Mouse (Mus musculus): ENCODE measurements around the gene Olfr1251. TPM values are rescaled to one million over a fixed set of nuclear protein-coding genes. Genes with fewer than 3 reads are reported as not detected.
"Not testable (repeated sequence)": the region's sequence is repeated elsewhere in the genome, so short reads cannot be mapped to it uniquely, and the experiment has no call there.

Gene Olfr1251
- not detected in 2 replicates for total RNA-seq (2014; rRNA removed; ENCODE audit: low replicate concordance)
- not detected in 2 replicates for polyA plus RNA-seq (2015; fragmentation: Nextera tagmentation; extraction: Ambion mirVana)

- H3K27me3 ChIP-seq (ENCODE audit: control insufficient read depth, insufficient read depth, low read length), result no peaks in the 10 kb centered on the region
- DNase-seq (ENCODE audit: low spot score), result no peak
- H3K36me3 ChIP-seq (replicated peaks; ENCODE audit: control insufficient read depth, insufficient read depth, low read length), result no peaks in the 10 kb centered on the region
- H3K9ac ChIP-seq (replicated peaks; ENCODE audit: low read depth, low read length), result no peak within 1 kb of the TSS
- no peak within 1 kb of the TSS for H3K4me2 ChIP-seq (ENCODE audit: low read depth, low read length)
- TF ChIP-seq EP300 (IDR thresholded peaks at IDR 0.05; ENCODE audit: low read depth), result no peak
- TF ChIP-seq CTCF (IDR thresholded peaks at IDR 0.05; ENCODE audit: low read depth), result no peak
- no peak within 1 kb of the TSS for H3K27ac ChIP-seq (ENCODE audit: low read depth)
- H3K4me3 ChIP-seq (ENCODE audit: low read depth, low read length), result no peak within 1 kb of the TSS
- ATAC-seq (ENCODE audit: insufficient read depth, low read depth), result no peak
- no peaks in the 10 kb centered on the region for H3K9me3 ChIP-seq (replicated peaks; ENCODE audit: control insufficient read depth, low read length)
- H3K4me1 ChIP-seq (ENCODE audit: control insufficient read depth, insufficient read depth), result no peaks in the 10 kb centered on the region
Observed at GRCm38 (mm10) chr2:89671836-89672235, at the start of gene Olfr1251. Gene Olfr1251, minus strand, starts transcription at chr2:89671936.

GRCm38 (mm10) chr2:89691980-89692379, 20.2 kb upstream of the Olfr1251 start:
- Histone ChIP-seq H3K9me3 (replicated peaks; ENCODE audit: control insufficient read depth, low read length) (no peaks in the 10 kb centered on the region), H3K27me3 (ENCODE audit: control insufficient read depth, insufficient read depth, low read length) (no peaks in the 10 kb centered on the region), H3K4me2 (ENCODE audit: low read depth, low read length) (no peak overlapping the region), H3K9ac (replicated peaks; ENCODE audit: low read depth, low read length) (no peak overlapping the region), H3K4me1 (ENCODE audit: control insufficient read depth, insufficient read depth) (no peaks in the 10 kb centered on the region), H3K27ac (ENCODE audit: low read depth) (no peak overlapping the region), H3K4me3 (ENCODE audit: low read depth, low read length) (no peak overlapping the region), H3K36me3 (replicated peaks; ENCODE audit: control insufficient read depth, insufficient read depth, low read length) (no peaks in the 10 kb centered on the region)
- no peak for ATAC-seq (ENCODE audit: insufficient read depth, low read depth)
- no peak for DNase-seq (ENCODE audit: low spot score)
- TF ChIP-seq CTCF (IDR thresholded peaks at IDR 0.05; ENCODE audit: low read depth) (no peak), EP300 (IDR thresholded peaks at IDR 0.05; ENCODE audit: low read depth) (no peak)
- WGBS, result 78% methylated on average over 6 of the region's 6 CpGs

GRCm38 (mm10) chr2:89661367-89661766, 10.4 kb downstream of the Olfr1251 start, which contains the start of gene Olfr1250:
Gene Olfr1250, minus strand, starts transcription at chr2:89661467.
- H3K27ac ChIP-seq (ENCODE audit: low read depth), result no peak within 1 kb of the TSS
- no peak within 1 kb of the TSS for H3K4me3 ChIP-seq (ENCODE audit: low read depth, low read length)
- no peak for ATAC-seq (ENCODE audit: insufficient read depth, low read depth)

GRCm38 (mm10) chr2:89634883-89635282, 36.9 kb downstream of the Olfr1251 start, which contains the start of gene Olfr1249:
Gene Olfr1249, minus strand, starts transcription at chr2:89634983.
- no peaks in the 10 kb centered on the region for H3K4me1 ChIP-seq (ENCODE audit: control insufficient read depth, insufficient read depth)
- H3K4me3 ChIP-seq (ENCODE audit: low read depth, low read length), result no peak within 1 kb of the TSS
- no peak within 1 kb of the TSS for H3K27ac ChIP-seq (ENCODE audit: low read depth)
- no peak for TF ChIP-seq EP300 (IDR thresholded peaks at IDR 0.05; ENCODE audit: low read depth)
- no peak for TF ChIP-seq CTCF (IDR thresholded peaks at IDR 0.05; ENCODE audit: low read depth)
- H3K36me3 ChIP-seq (replicated peaks; ENCODE audit: control insufficient read depth, insufficient read depth, low read length), result no peaks in the 10 kb centered on the region
- DNase-seq (ENCODE audit: low spot score), result no peak
- H3K27me3 ChIP-seq (ENCODE audit: control insufficient read depth, insufficient read depth, low read length), result no peaks in the 10 kb centered on the region
- ATAC-seq (ENCODE audit: insufficient read depth, low read depth), result no peak
- no peak within 1 kb of the TSS for H3K9ac ChIP-seq (replicated peaks; ENCODE audit: low read depth, low read length)
- H3K9me3 ChIP-seq (replicated peaks; ENCODE audit: control insufficient read depth, low read length), result no peaks in the 10 kb centered on the region
- no peak within 1 kb of the TSS for H3K4me2 ChIP-seq (ENCODE audit: low read depth, low read length)
- 78% methylated on average over 2 of the region's 2 CpGs for WGBS

More at GRCm38 (mm10) chr2:89661367-89661766, 10.4 kb downstream of the Olfr1251 start, which contains the start of gene Olfr1250:
- Histone ChIP-seq H3K4me1 (ENCODE audit: control insufficient read depth, insufficient read depth) (no peaks in the 10 kb centered on the region), H3K4me2 (ENCODE audit: low read depth, low read length) (no peak within 1 kb of the TSS), H3K27me3 (ENCODE audit: control insufficient read depth, insufficient read depth, low read length) (no peaks in the 10 kb centered on the region), H3K36me3 (replicated peaks; ENCODE audit: control insufficient read depth, insufficient read depth, low read length) (no peaks in the 10 kb centered on the region), H3K9me3 (replicated peaks; ENCODE audit: control insufficient read depth, low read length) (no peaks in the 10 kb centered on the region), H3K9ac (replicated peaks; ENCODE audit: low read depth, low read length) (no peak within 1 kb of the TSS)
- DNase-seq (ENCODE audit: low spot score), result no peak
- no peak for TF ChIP-seq EP300 (IDR thresholded peaks at IDR 0.05; ENCODE audit: low read depth)

- H3K27me3 ChIP-seq (ENCODE audit: control insufficient read depth, insufficient read depth, low read length); H3K9ac ChIP-seq (replicated peaks; ENCODE audit: low read depth, low read length); H3K9me3 ChIP-seq (replicated peaks; ENCODE audit: control insufficient read depth, low read length); H3K36me3 ChIP-seq (replicated peaks; ENCODE audit: control insufficient read depth, insufficient read depth, low read length); H3K4me2 ChIP-seq (ENCODE audit: low read depth, low read length); H3K4me1 ChIP-seq (ENCODE audit: control insufficient read depth, insufficient read depth); DNase-seq (ENCODE audit: low spot score); H3K27ac ChIP-seq (ENCODE audit: low read depth); H3K4me3 ChIP-seq (ENCODE audit: low read depth, low read length); ATAC-seq (ENCODE audit: insufficient read depth, low read depth): not testable (repeated sequence)
- WGBS, result 87% methylated on average over 1 of the region's 1 CpGs
Observed at GRCm38 (mm10) chr2:89618145-89618544, 53.6 kb downstream of the Olfr1251 start, which contains the start of gene Olfr1248. Gene Olfr1248, minus strand, starts transcription at chr2:89618245.

Other genes with a start within 250 kb of the Olfr1251 start
- gene Olfr1240, start 228.9 kb downstream of the Olfr1251 start, total RNA-seq (2014; rRNA removed; ENCODE audit: low replicate concordance), result not detected in 2 replicates
- not detected in 2 replicates for gene Olfr1240, start 228.9 kb downstream of the Olfr1251 start, polyA plus RNA-seq (2015; fragmentation: Nextera tagmentation; extraction: Ambion mirVana)
- gene Olfr1241, start 184.8 kb downstream of the Olfr1251 start, total RNA-seq (2014; rRNA removed; ENCODE audit: low replicate concordance), result not detected in 2 replicates
- gene Olfr1241, start 184.8 kb downstream of the Olfr1251 start, polyA plus RNA-seq (2015; fragmentation: Nextera tagmentation; extraction: Ambion mirVana), result not detected in 2 replicates
- gene Olfr1242, start 173.6 kb downstream of the Olfr1251 start, total RNA-seq (2014; rRNA removed; ENCODE audit: low replicate concordance), result not detected in 2 replicates
- gene Olfr1242, start 173.6 kb downstream of the Olfr1251 start, polyA plus RNA-seq (2015; fragmentation: Nextera tagmentation; extraction: Ambion mirVana), result not detected in 2 replicates
- not detected in 2 replicates for gene Olfr1243, start 140.4 kb downstream of the Olfr1251 start, total RNA-seq (2014; rRNA removed; ENCODE audit: low replicate concordance)
- gene Olfr1243, start 140.4 kb downstream of the Olfr1251 start, polyA plus RNA-seq (2015; fragmentation: Nextera tagmentation; extraction: Ambion mirVana), result not detected in 2 replicates
- gene Olfr1245, start 93.5 kb downstream of the Olfr1251 start, total RNA-seq (2014; rRNA removed; ENCODE audit: low replicate concordance), result not detected in 2 replicates
- gene Olfr1245, start 93.5 kb downstream of the Olfr1251 start, polyA plus RNA-seq (2015; fragmentation: Nextera tagmentation; extraction: Ambion mirVana), result not detected in 2 replicates
- not detected in 2 replicates for gene Olfr1246, start 78.8 kb downstream of the Olfr1251 start, total RNA-seq (2014; rRNA removed; ENCODE audit: low replicate concordance)
- not detected in 2 replicates for gene Olfr1246, start 78.8 kb downstream of the Olfr1251 start, polyA plus RNA-seq (2015; fragmentation: Nextera tagmentation; extraction: Ambion mirVana)
- gene Olfr1247, start 57.8 kb downstream of the Olfr1251 start, total RNA-seq (2014; rRNA removed; ENCODE audit: low replicate concordance), result not detected in 2 replicates
- not detected in 2 replicates for gene Olfr1247, start 57.8 kb downstream of the Olfr1251 start, polyA plus RNA-seq (2015; fragmentation: Nextera tagmentation; extraction: Ambion mirVana)
- not detected in 2 replicates for gene Olfr1248, start 53.7 kb downstream of the Olfr1251 start, total RNA-seq (2014; rRNA removed; ENCODE audit: low replicate concordance)
- gene Olfr1248, start 53.7 kb downstream of the Olfr1251 start, polyA plus RNA-seq (2015; fragmentation: Nextera tagmentation; extraction: Ambion mirVana), result not detected in 2 replicates
- not detected in 2 replicates for gene Olfr1249, start 37.0 kb downstream of the Olfr1251 start, total RNA-seq (2014; rRNA removed; ENCODE audit: low replicate concordance)
- not detected in 2 replicates for gene Olfr1249, start 37.0 kb downstream of the Olfr1251 start, polyA plus RNA-seq (2015; fragmentation: Nextera tagmentation; extraction: Ambion mirVana)
- not detected in 2 replicates for gene Olfr1250, start 10.5 kb downstream of the Olfr1251 start, total RNA-seq (2014; rRNA removed; ENCODE audit: low replicate concordance)
- gene Olfr1250, start 10.5 kb downstream of the Olfr1251 start, polyA plus RNA-seq (2015; fragmentation: Nextera tagmentation; extraction: Ambion mirVana), result not detected in 2 replicates
- not detected in 2 replicates for gene Olfr1252, start 53.1 kb upstream of the Olfr1251 start, total RNA-seq (2014; rRNA removed; ENCODE audit: low replicate concordance)
- gene Olfr1252, start 53.1 kb upstream of the Olfr1251 start, polyA plus RNA-seq (2015; fragmentation: Nextera tagmentation; extraction: Ambion mirVana), result not detected in 2 replicates
- not detected in 2 replicates for gene Olfr1253, start 85.2 kb upstream of the Olfr1251 start, total RNA-seq (2014; rRNA removed; ENCODE audit: low replicate concordance)
- not detected in 2 replicates for gene Olfr1253, start 85.2 kb upstream of the Olfr1251 start, polyA plus RNA-seq (2015; fragmentation: Nextera tagmentation; extraction: Ambion mirVana)
- gene Olfr1254, start 121.7 kb upstream of the Olfr1251 start, total RNA-seq (2014; rRNA removed; ENCODE audit: low replicate concordance), result not detected in 2 replicates
- gene Olfr1254, start 121.7 kb upstream of the Olfr1251 start, polyA plus RNA-seq (2015; fragmentation: Nextera tagmentation; extraction: Ambion mirVana), result not detected in 2 replicates
- not detected in 2 replicates for gene Olfr1255, start 140.1 kb upstream of the Olfr1251 start, total RNA-seq (2014; rRNA removed; ENCODE audit: low replicate concordance)
- not detected in 2 replicates for gene Olfr1255, start 140.1 kb upstream of the Olfr1251 start, polyA plus RNA-seq (2015; fragmentation: Nextera tagmentation; extraction: Ambion mirVana)
- gene Olfr1256, start 169.6 kb upstream of the Olfr1251 start, total RNA-seq (2014; rRNA removed; ENCODE audit: low replicate concordance), result not detected in 2 replicates
- gene Olfr1256, start 169.6 kb upstream of the Olfr1251 start, polyA plus RNA-seq (2015; fragmentation: Nextera tagmentation; extraction: Ambion mirVana), result not detected in 2 replicates
- not detected in 2 replicates for gene Olfr48, start 176.3 kb upstream of the Olfr1251 start, total RNA-seq (2014; rRNA removed; ENCODE audit: low replicate concordance)
- gene Olfr48, start 176.3 kb upstream of the Olfr1251 start, polyA plus RNA-seq (2015; fragmentation: Nextera tagmentation; extraction: Ambion mirVana), result not detected in 2 replicates
- not detected in 2 replicates for gene Olfr1257, start 206.5 kb upstream of the Olfr1251 start, total RNA-seq (2014; rRNA removed; ENCODE audit: low replicate concordance)
- not detected in 2 replicates for gene Olfr1257, start 206.5 kb upstream of the Olfr1251 start, polyA plus RNA-seq (2015; fragmentation: Nextera tagmentation; extraction: Ambion mirVana)